Mouse (Mus musculus): ENCODE data around the gene Plcb3.

The Plcb3 gene

GRCm38 (mm10) chr19:6969665-6970381 is 6.4 kb downstream of the Plcb3 start:
- DNase-seq: peak; percentile 89

GRCm38 (mm10) chr19:6969291-6969664 is 7.0 kb downstream of the Plcb3 start:
- no peak for DNase-seq

GRCm38 (mm10) chr19:6968491-6969271 is 7.6 kb downstream of the Plcb3 start:
- DNase-seq: peak; percentile 66

GRCm38 (mm10) chr19:6956461-6956860 is 19.8 kb downstream of the Plcb3 start:
- no peak for DNase-seq

GRCm38 (mm10) chr19:6955424-6955823 is 20.8 kb downstream of the Plcb3 start:
- DNase-seq: no peak

- DNase-seq: peak; percentile 78
These were observed 22.2 kb downstream of the Plcb3 start for GRCm38 (mm10) chr19:6954046-6954445.

GRCm38 (mm10) chr19:6952712-6953037 is 23.6 kb downstream of the Plcb3 start:
- DNase-seq: peak; percentile 74

- DNase-seq: peak; percentile 92
These were observed 24.1 kb downstream of the Plcb3 start for GRCm38 (mm10) chr19:6951994-6952711.

- DNase-seq: peak; percentile 97
These were observed 24.8 kb downstream of the Plcb3 start for GRCm38 (mm10) chr19:6951381-6951968.

- DNase-seq: peak; percentile 72
These were observed 25.6 kb downstream of the Plcb3 start for GRCm38 (mm10) chr19:6950613-6951153.

- no peak for DNase-seq
These were observed 26.3 kb downstream of the Plcb3 start for GRCm38 (mm10) chr19:6949951-6950350.

GRCm38 (mm10) chr19:6949532-6949931 is 26.7 kb downstream of the Plcb3 start:
- DNase-seq: no peak

- DNase-seq: no peak
These were observed 28.1 kb downstream of the Plcb3 start for GRCm38 (mm10) chr19:6948186-6948585.

GRCm38 (mm10) chr19:6947742-6948141 is 28.5 kb downstream of the Plcb3 start:
- DNase-seq: no peak

GRCm38 (mm10) chr19:6943709-6944108 is 32.6 kb downstream of the Plcb3 start:
- DNase-seq: no peak

GRCm38 (mm10) chr19:6942764-6943163 is 33.5 kb downstream of the Plcb3 start:
- no peak for DNase-seq

- peak; percentile 98 for DNase-seq
These were observed 34.0 kb downstream of the Plcb3 start, which contains the start of gene Gpr137 for GRCm38 (mm10) chr19:6942249-6942691. TSS of gene Gpr137 (minus strand) at chr19:6942480.

GRCm38 (mm10) chr19:6941372-6942248 is 34.7 kb downstream of the Plcb3 start, which contains the start of gene Bad:
TSS of gene Bad (plus strand) at chr19:6941861.
- DNase-seq: peak; percentile 95

GRCm38 (mm10) chr19:6940396-6941351 is 35.6 kb downstream of the Plcb3 start:
- DNase-seq: peak; percentile 37
